Mouse (Mus musculus): ENCODE data around the gene Cd40lg.

Gene Cd40lg

GRCm38 (mm10) chrX:57260744-57261143, 48.8 kb downstream of the Cd40lg start:
- no peak for DNase-seq (ENCODE audit: inconsistent age in 2 of 2, low spot score in 1 of 2)

- DNase-seq (ENCODE audit: inconsistent age in 2 of 2, low spot score in 1 of 2) = no peak
Observed at GRCm38 (mm10) chrX:57263515-57263914, 51.6 kb downstream of the Cd40lg start.
